Mouse (Mus musculus) T-helper 2 cell (primary cell): ENCODE results near the gene Casq1.
"Not testable (repeated sequence)": the region's sequence is repeated elsewhere in the genome, so short reads cannot be mapped to it uniquely, and the experiment has no call there.

ENCODE experiments used
- in situ Hi-C: fragments of 300-600 bp; cut with MboI, MseI; formaldehyde crosslinking; loops from one replicate; pipeline ENCODE4 v1.15.1; 2025; ENCODE audit warnings: high pct_unique_total_duplicates

Casq1 gene

DNA sequence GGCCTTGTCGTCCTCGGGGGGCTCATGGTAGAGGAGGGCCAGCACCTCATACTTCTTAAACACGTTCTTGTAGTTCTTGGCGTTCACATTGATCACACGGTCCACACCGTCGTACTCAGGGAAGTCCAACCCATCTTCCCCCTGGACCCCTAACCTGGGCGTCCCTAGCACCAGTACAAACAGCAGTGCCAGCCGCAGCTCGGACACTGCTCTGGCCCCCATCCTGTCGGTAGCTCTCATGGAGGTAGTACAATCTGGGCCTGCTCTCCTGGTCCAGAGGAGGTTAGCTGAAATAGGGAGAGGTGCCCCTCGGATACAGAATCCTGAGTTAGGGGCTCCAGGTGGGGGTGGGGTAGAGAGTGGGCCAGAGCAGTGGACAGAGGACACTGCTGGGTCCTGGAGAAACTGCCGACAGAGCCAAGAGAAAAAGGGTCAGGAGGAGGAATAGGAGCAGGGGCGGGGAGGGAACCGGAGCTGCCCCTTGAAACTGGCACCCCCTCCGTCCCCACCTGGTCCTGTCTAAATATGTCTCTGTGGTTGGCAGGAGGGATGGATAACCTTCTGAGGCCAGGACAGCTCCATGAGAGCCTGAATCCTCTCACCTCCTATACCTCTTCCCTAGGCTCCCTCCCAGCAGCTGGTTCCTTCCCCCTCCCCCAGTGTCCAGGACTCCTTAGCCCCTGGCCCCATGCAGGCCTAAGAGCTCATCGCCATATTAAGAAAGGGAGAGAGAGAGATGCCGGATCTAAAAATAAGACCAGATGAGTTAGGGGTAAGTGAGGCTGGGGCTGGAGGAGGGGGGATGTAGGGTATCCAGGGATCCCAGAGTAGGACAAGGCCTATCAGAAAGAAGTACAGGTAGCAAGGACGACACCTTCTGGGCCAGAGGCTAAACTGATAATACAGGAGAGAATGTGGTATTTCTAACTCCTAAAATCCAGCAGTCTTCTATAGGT is at the start of gene Casq1:
Gene Casq1, minus strand, starts transcription at position 418 of the 956 bp plus-strand sequence.
- in situ Hi-C loops, result loop anchor here (25.0 kb wide), 1 partner anchor 1357 kb away; the partner anchor contains the start of gene Atf6

GRCm38 (mm10) chr1:172261477-172262078 is 41.9 kb upstream of the Casq1 start, which contains the start of gene Igsf8:
Igsf8 (plus strand) TSS chr1:172261641.
- in situ Hi-C loops, result no loop called here

DNA sequence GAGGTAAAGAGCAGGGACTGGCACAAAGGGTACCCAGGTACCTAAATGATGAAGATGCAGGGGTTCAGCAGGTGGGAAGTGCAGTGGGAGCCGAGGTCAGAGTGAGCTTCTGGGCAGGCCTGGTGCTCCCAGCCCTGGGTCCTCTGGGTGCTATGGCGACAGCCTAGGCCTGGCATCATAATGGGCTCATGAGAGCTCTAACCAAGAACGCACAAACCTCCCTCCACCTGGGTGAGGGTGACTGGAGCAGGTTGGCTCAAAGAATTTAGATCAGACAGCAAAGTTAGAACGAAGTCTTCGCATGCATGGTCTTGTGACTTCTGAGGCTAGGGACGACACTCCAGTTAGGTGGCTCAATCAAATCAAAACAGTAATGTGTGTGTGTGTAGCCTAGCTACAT is 38.6 kb upstream of the Casq1 start, which contains the start of gene Atp1a4:
Gene Atp1a4, minus strand, starts transcription at position 101 of the 400 bp plus-strand sequence.
- in situ Hi-C loops, result loop anchor here (5.0 kb wide), 1 partner anchor 96 kb away; no protein-coding TSS in a partner anchor

GRCm38 (mm10) chr1:172247679-172248078 is 28.0 kb upstream of the Casq1 start:
- in situ Hi-C loops, result no loop called here

- in situ Hi-C loops, result no loop called here
These were observed 27.5 kb upstream of the Casq1 start for GRCm38 (mm10) chr1:172247216-172247615.

- in situ Hi-C loops, result not testable (repeated sequence)
These were observed 25.0 kb upstream of the Casq1 start for GRCm38 (mm10) chr1:172244645-172245044.

GRCm38 (mm10) chr1:172243547-172244205 is 24.0 kb upstream of the Casq1 start:
- in situ Hi-C loops, result no loop called here

- in situ Hi-C loops, result no loop called here
These were observed 22.7 kb upstream of the Casq1 start for GRCm38 (mm10) chr1:172242401-172242800.

DNA sequence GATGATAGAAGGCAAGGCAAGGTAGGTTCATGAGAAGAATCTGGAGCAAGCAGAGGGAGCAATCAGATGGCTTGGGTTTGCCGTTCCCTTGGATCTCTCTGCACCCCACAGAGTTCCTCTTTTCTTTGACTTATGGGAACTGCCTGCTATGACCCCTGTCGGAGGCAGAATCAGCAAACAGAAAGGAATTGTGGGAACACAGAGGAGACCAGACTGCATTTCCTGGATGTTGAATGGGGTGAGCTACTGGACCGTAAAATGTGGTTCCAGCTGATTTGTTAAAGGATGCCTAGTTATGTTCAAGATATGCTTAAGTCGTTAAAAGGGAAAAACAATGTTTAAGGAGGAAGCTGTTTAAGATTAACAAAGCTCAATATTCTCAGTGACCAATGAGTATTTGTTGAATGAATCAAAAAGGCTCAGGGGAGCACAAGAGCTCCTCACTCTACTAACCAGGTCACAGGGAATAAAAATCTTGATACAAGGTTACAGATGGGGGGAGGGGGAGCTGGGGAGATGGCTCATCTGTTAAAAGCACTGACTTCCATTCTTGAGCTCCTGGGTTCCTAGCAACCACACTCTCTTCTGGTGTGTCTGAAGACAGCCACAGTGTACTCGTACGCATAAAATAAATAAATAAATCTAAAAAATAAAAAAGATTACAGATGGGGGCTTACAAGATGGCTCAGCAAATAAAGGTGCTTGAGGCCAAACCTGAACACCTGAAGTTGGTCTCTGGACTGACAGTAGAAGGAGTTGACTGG is 21.5 kb upstream of the Casq1 start:
- in situ Hi-C loops, result no loop called here

DNA sequence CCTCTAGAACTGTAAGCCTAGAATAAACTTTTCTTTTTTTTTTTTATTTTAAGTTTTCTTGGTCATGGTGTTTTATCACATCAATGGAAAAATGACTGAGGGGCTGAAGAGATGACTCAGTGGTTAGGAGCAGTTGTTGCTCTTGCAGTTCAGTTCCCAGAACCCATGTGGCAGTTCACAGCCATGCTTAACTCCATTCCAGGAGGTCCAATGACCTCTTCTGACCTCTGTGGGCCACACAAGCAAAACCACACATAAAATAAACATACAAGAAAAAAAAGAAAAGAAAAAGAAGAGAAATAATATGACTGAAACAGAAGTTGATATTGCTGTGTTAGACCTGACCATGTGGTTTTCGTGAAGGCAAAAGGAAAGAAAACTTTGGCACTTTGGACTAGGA is 9.5 kb upstream of the Casq1 start:
- in situ Hi-C loops, result no loop called here

- in situ Hi-C loops, result no loop called here
These were observed 8.5 kb upstream of the Casq1 start for GRCm38 (mm10) chr1:172228209-172228608.

GRCm38 (mm10) chr1:172221297-172222063 is 1.8 kb upstream of the Casq1 start:
- in situ Hi-C loops, result loop anchor here (25.0 kb wide), 1 partner anchor 1359 kb away; the partner anchor contains the start of gene Atf6

GRCm38 (mm10) chr1:172220414-172220813 is 746 bp upstream of the Casq1 start:
- in situ Hi-C loops, result loop anchor here (25.0 kb wide), 1 partner anchor 1358 kb away; the partner anchor contains the start of gene Atf6

- in situ Hi-C loops, result loop anchor here (25.0 kb wide), 1 partner anchor 1356 kb away; the partner anchor contains the start of gene Atf6
These were observed 1.3 kb downstream of the Casq1 start for GRCm38 (mm10) chr1:172218164-172218910.

DNA sequence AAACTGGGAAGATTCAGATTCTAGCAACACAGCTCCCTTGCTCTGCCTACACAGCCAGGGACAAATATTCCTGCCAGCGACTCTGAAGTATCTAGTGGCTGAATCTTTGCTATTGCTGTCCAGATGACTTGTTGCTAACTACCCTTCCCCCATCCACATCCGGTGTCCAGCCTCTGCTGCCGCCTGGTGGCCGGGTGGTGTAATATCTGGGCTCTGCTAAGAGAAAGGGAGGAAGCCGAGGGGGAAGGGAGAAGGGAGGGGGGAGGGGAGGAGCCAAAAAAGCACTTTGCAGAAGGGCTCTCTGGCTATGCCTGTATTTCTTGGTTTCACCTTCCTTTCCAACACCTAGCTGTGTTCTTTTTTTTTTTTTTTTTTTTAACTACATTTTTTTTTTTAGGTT is 2.5 kb downstream of the Casq1 start:
- in situ Hi-C loops, result loop anchor here (25.0 kb wide), 1 partner anchor 1355 kb away; the partner anchor contains the start of gene Atf6

GRCm38 (mm10) chr1:172214748-172215147 is 4.9 kb downstream of the Casq1 start:
- in situ Hi-C loops, result loop anchor here (25.0 kb wide), 1 partner anchor 1352 kb away; the partner anchor contains the start of gene Atf6

- in situ Hi-C loops, result loop anchor here (25.0 kb wide), 1 partner anchor 1351 kb away; the partner anchor contains the start of gene Atf6
These were observed 5.9 kb downstream of the Casq1 start for GRCm38 (mm10) chr1:172213771-172214170.

- in situ Hi-C loops, result loop anchor here (25.0 kb wide), 1 partner anchor 1350 kb away; the partner anchor contains the start of gene Atf6
These were observed 6.9 kb downstream of the Casq1 start for GRCm38 (mm10) chr1:172212776-172213175.

- in situ Hi-C loops, result loop anchor here (25.0 kb wide), 1 partner anchor 1345 kb away; the partner anchor contains the start of gene Atf6
These were observed 12.5 kb downstream of the Casq1 start for GRCm38 (mm10) chr1:172207111-172207584.
